Mouse (Mus musculus) C2C12 (cell line): ENCODE results near the gene Foxg1.

Experiments
- CTCF ChIP-seq: IDR thresholded peaks from one replicate; pipeline ENCODE4 v1.5.1; 2011; ENCODE audit not compliant: control insufficient read depth, insufficient read depth, insufficient read length
- FOSL1 ChIP-seq: IDR thresholded peaks from one replicate; pipeline ENCODE4 v1.8.0; 2011; ENCODE audit warnings: mild to moderate bottlenecking, low read length; ENCODE audit not compliant: poor library complexity, insufficient read depth, severe bottlenecking
- MAX ChIP-seq: IDR thresholded peaks from one replicate; pipeline ENCODE4 v1.6.1; 2011; ENCODE audit warnings: mild to moderate bottlenecking, control low read depth
- MYOG ChIP-seq: IDR thresholded peaks from one replicate; pipeline ENCODE4 v1.6.1; 2011; ENCODE audit not compliant: control insufficient read depth, insufficient read length; ENCODE audit errors: extremely low read depth
- USF1 ChIP-seq: IDR thresholded peaks from one replicate; pipeline ENCODE4 v1.6.1; 2011; ENCODE audit warnings: low read depth, mild to moderate bottlenecking, control low read depth, moderate library complexity

- TF ChIP-seq MAX (no peak), CTCF (no peak), FOSL1 (no peak), USF1 (no peak), MYOG (no peak)
Observed at GRCm38 (mm10) chr12:49409833-49410232, 27.4 kb downstream of the Foxg1 start.
